Mouse (Mus musculus) megakaryocyte, embryonic 14.5 days (primary cell): Measurements from ENCODE around the gene Hist3h2a.

Experiments
- FLI1 ChIP-seq: IDR thresholded peaks from 2 replicates; pipeline ENCODE4 v1.6.1; 2012; ENCODE audit warnings: low read length, inconsistent platforms, mixed read lengths
- GATA1 ChIP-seq: IDR thresholded peaks from 3 replicates; pipeline ENCODE4 v1.6.1; 2012; ENCODE audit warnings: mixed read lengths, low read length, inconsistent platforms, borderline replicate concordance

DNA sequence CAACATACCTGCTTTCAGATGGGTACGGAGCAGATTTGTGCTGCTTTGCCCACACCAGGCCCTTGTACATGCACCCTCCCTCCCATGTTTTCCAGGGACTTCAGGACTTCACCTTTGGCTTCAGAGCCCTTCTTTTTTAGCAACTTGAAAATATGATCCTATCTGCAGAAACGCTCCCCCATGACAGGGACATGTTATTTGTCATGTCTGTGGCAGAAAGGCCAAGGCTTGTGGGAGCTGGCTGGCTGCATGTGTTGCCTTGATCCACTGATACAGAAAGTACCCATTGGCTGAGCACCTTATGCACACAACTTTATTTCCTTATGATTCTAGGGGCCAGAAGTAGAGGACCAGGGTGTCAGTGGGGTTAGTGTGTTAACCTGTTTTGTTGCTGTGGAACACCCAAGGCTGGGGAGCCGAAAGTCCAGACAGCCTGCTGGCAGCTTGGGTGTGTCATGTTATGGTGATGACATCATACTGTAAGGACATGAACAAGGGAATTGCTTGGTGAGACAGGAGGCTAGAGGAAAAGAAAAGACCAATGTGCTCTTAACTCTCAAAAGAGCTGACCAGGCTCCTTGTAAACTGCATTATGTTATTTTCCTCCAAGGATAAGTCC, 30.9 kb downstream of the Hist3h2a start:
- no peak for TF ChIP-seq GATA1
- no peak for TF ChIP-seq FLI1
